ENCODE assay signal across 9 mouse cellular contexts in the genomic region with DNA sequence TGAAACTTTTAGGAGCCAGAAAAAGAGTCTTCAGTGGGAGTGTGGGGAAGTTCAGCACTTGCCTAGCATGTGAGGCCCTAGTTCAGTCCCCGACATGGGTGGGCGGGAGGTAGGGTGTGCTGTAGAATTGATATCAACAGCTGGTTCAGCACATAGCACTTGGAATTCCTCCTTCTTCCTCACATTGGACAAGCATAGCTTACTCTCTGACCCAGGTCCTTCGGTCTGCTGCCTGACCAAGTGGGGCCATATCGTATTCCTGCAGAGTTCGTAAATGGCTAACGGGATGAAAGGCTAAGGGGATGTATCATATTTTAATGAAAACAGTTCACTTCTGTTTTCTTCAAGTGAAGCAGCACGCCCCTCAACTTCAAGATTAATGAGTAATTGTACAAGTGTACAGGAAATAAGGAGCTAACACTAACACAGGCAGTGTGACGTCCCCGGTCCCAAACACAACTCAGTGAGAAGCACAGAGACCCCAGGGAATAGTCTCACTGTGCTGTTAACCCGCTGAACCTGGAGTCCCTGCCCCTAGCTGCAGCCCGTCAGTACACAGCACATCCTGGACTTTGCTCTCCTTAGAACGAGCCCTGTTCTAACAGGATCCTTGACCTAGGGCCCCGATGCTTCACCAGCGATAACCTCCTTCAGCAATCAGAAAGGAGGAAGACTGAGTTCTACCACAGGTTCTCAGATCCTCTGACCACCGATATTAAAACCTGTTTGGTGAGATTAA. TPM values are rescaled to one million over a fixed set of nuclear protein-coding genes. Genes with fewer than 3 reads are reported as not detected.
DNase-seq lines count a peak whose midpoint lies in the region; ATAC-seq and TF ChIP-seq lines count a peak whose summit lies in the region.
"Had no signal": no experiment of that assay in that cellular context is flagged by ENCODE, and none has a peak within 500 bp of the region (broad histone marks: within the 10 kb centered on the region; RNA-seq: fewer than 3 reads in every experiment).

No protein-coding gene starts in this region.

- no peak for TF ChIP-seq CTCF in cerebellum, adult 2 months (IDR thresholded peaks at IDR 0.05; ENCODE audit: borderline replicate concordance, insufficient read depth, low read depth, low read length)
- TF ChIP-seq CTCF in kidney, adult 2 months (conservative IDR thresholded peaks at IDR 0.05; ENCODE audit: insufficient read depth, insufficient read length, low read depth, low read length) = no peak

- H3K9me3 ChIP-seq in embryonic facial prominence, embryonic 14.5 days (ENCODE audit: control insufficient read depth, low read length) = no peaks in the 10 kb centered on the region

- H3K9ac ChIP-seq in embryonic facial prominence, embryonic 14.5 days (ENCODE audit: low read depth, low read length) = no peak overlapping the region

- H3K4me1 ChIP-seq in cerebellum, adult 2 months (ENCODE audit: control insufficient read depth, insufficient read depth, low read length) = peaks cover 24% of the 10 kb centered on the region
- H3K4me1 ChIP-seq in kidney, adult 2 months (ENCODE audit: control insufficient read depth, insufficient read depth, low read length) = peaks cover 26% of the 10 kb centered on the region
- H3K4me1 ChIP-seq in embryonic facial prominence, embryonic 14.5 days (ENCODE audit: control insufficient read depth, insufficient read depth, low read length) = peaks cover 6% of the 10 kb centered on the region; the same call in 1 of the 2 replicates

- ATAC-seq in embryonic facial prominence, embryonic 14.5 days (ENCODE audit: low read depth) = peak; percentile 37; the same call in 1 of the 2 replicates

- no peak for TF ChIP-seq POLR2A in cerebellum, adult 2 months (IDR thresholded peaks at IDR 0.05; ENCODE audit: borderline replicate concordance, insufficient read depth, low read length)
- TF ChIP-seq POLR2A in kidney, adult 2 months (IDR thresholded peaks at IDR 0.05; ENCODE audit: low read depth, low read length) = no peak

- peak overlapping the region; percentile 56 for H3K27ac ChIP-seq in cerebellum, adult 2 months (ENCODE audit: insufficient read depth, low read length)
- H3K27ac ChIP-seq in kidney, adult 2 months (ENCODE audit: insufficient read depth, low read depth, low read length) = peak overlapping the region; percentile 90
- H3K27ac ChIP-seq in embryonic facial prominence, embryonic 14.5 days (replicated peaks; ENCODE audit: low read depth, low read length) = no peak overlapping the region

- WGBS in cerebellum, adult 2 months = 80% methylated on average over 15 of the region's 15 CpGs
- 30% methylated on average over 15 of the region's 15 CpGs for WGBS in kidney, adult 2 months
- WGBS in embryonic facial prominence, embryonic 14.5 days = 52% methylated on average over 15 of the region's 15 CpGs

- no peaks in the 10 kb centered on the region for H3K36me3 ChIP-seq in kidney, adult 2 months (ENCODE audit: control insufficient read depth, insufficient read depth, low read length)
- H3K36me3 ChIP-seq in embryonic facial prominence, embryonic 14.5 days (ENCODE audit: control insufficient read depth, insufficient read depth, low read length) = no peaks in the 10 kb centered on the region

- no peak overlapping the region for H3K4me2 ChIP-seq in embryonic facial prominence, embryonic 14.5 days (ENCODE audit: low read depth, low read length)

- no peaks in the 10 kb centered on the region for H3K27me3 ChIP-seq in cerebellum, adult 2 months (ENCODE audit: control insufficient read depth, insufficient read depth, low read length)
- no peaks in the 10 kb centered on the region for H3K27me3 ChIP-seq in kidney, adult 2 months (replicated peaks; ENCODE audit: control insufficient read depth, insufficient read depth, low read length)
- H3K27me3 ChIP-seq in embryonic facial prominence, embryonic 14.5 days (replicated peaks; ENCODE audit: control insufficient read depth, insufficient read depth, low read length) = no peaks in the 10 kb centered on the region

- no peak overlapping the region for H3K4me3 ChIP-seq in cerebellum, adult 2 months (replicated peaks; ENCODE audit: insufficient read depth, low read depth, low read length)
- H3K4me3 ChIP-seq in kidney, adult 2 months (ENCODE audit: insufficient read depth, low read depth, low read length) = no peak overlapping the region
- H3K4me3 ChIP-seq in embryonic facial prominence, embryonic 14.5 days (ENCODE audit: low read depth, low read length) = no peak overlapping the region

- DNase-seq in cerebellum, adult 2 months = no peak
- DNase-seq in cerebellum, postnatal 25 days = no peak
- DNase-seq in kidney, adult 2 months = peak; percentile 71
- DNase-seq in kidney, postnatal 10 days = no peak
- DNase-seq in embryonic facial prominence, embryonic 14.5 days (ENCODE audit: low spot score) = peak; percentile 51
- DNase-seq in kidney, postnatal 4 days = peak; percentile 35 to 49
- DNase-seq in layer of hippocampus, adult 9-11 months = no peak
- no peak for DNase-seq in thymus, postnatal 0 days (ENCODE audit: low spot score)
- DNase-seq: gastrocnemius, postnatal 36 days had no signal

RNA-seq across cellular contexts. Expression of a gene that starts 18.6 kb away (rescaled TPM):
- polyA plus RNA-seq in cerebellum, adult 2 months (2012; rRNA removed) = 93.3 and 101 TPM in 2 replicates
- polyA plus RNA-seq in kidney, adult 2 months (2012; rRNA removed) = 50.5 and 67.4 TPM in 2 replicates
- polyA plus RNA-seq in embryonic facial prominence, embryonic 14.5 days (2014; fragmentation: Nextera tagmentation; extraction: Ambion mirVana) = 172 and 175 TPM in 2 replicates
- polyA plus RNA-seq in thymus, postnatal 0 days (2015; fragmentation: Nextera tagmentation; extraction: Ambion mirVana) = 368 and 388 TPM in 2 replicates

RNA-seq across cellular contexts. Expression of a gene that starts 18.7 kb away (rescaled TPM):
- polyA plus RNA-seq in cerebellum, adult 2 months (2012; rRNA removed) = 114 and 115 TPM in 2 replicates
- 181 and 193 TPM in 2 replicates for polyA plus RNA-seq in kidney, adult 2 months (2012; rRNA removed)
- 286 and 299 TPM in 2 replicates for polyA plus RNA-seq in embryonic facial prominence, embryonic 14.5 days (2014; fragmentation: Nextera tagmentation; extraction: Ambion mirVana)
- polyA plus RNA-seq in thymus, postnatal 0 days (2015; fragmentation: Nextera tagmentation; extraction: Ambion mirVana) = 321 and 329 TPM in 2 replicates

RNA-seq across cellular contexts. Expression of a gene that starts 30.6 kb away (rescaled TPM):
- 56.4 and 60.0 TPM in 2 replicates for polyA plus RNA-seq in cerebellum, adult 2 months (2012; rRNA removed)
- 215 and 231 TPM in 2 replicates for polyA plus RNA-seq in kidney, adult 2 months (2012; rRNA removed)
- 46.2 and 48.1 TPM in 2 replicates for polyA plus RNA-seq in embryonic facial prominence, embryonic 14.5 days (2014; fragmentation: Nextera tagmentation; extraction: Ambion mirVana)
- 77.7 and 80.4 TPM in 2 replicates for polyA plus RNA-seq in thymus, postnatal 0 days (2015; fragmentation: Nextera tagmentation; extraction: Ambion mirVana)

RNA-seq across cellular contexts. Expression of a gene that starts 45.1 kb away (rescaled TPM):
- 2.2 and 2.4 TPM in 2 replicates for polyA plus RNA-seq in cerebellum, adult 2 months (2012; rRNA removed)
- polyA plus RNA-seq in kidney, adult 2 months (2012; rRNA removed) = 21.5 and 31.7 TPM in 2 replicates
- 14.3 and 16.1 TPM in 2 replicates for polyA plus RNA-seq in embryonic facial prominence, embryonic 14.5 days (2014; fragmentation: Nextera tagmentation; extraction: Ambion mirVana)
- polyA plus RNA-seq in thymus, postnatal 0 days (2015; fragmentation: Nextera tagmentation; extraction: Ambion mirVana) = 157 and 167 TPM in 2 replicates

RNA-seq across cellular contexts. Expression of a gene that starts 47.8 kb away (rescaled TPM):
- 320 and 329 TPM in 2 replicates for polyA plus RNA-seq in cerebellum, adult 2 months (2012; rRNA removed)
- polyA plus RNA-seq in kidney, adult 2 months (2012; rRNA removed) = 387 and 474 TPM in 2 replicates
- polyA plus RNA-seq in embryonic facial prominence, embryonic 14.5 days (2014; fragmentation: Nextera tagmentation; extraction: Ambion mirVana) = 392 and 415 TPM in 2 replicates
- 541 and 549 TPM in 2 replicates for polyA plus RNA-seq in thymus, postnatal 0 days (2015; fragmentation: Nextera tagmentation; extraction: Ambion mirVana)

Comparison
In these comparisons a context has a peak if more than half of its experiments do, and no peak if none do; other contexts are left out.
1. DNase-seq: peak in kidney, adult 2 months (single experiment), embryonic facial prominence, embryonic 14.5 days (single experiment) and kidney, postnatal 4 days (2 of 2); none in cerebellum, adult 2 months (0 of 2), cerebellum, postnatal 25 days (0 of 2), kidney, postnatal 10 days (single experiment), layer of hippocampus, adult 9-11 months (single experiment) and thymus, postnatal 0 days (single experiment).